Mouse (Mus musculus) ES-E14 (cell line): ENCODE results near the gene Arap1. TPM values are rescaled to one million over a fixed set of nuclear protein-coding genes. Genes with fewer than 3 reads are reported as not detected.

Experiments used
- DNase-seq: peaks from one replicate; pipeline ENCODE4 v3.0.0-alpha.2; 2013; ENCODE audit warnings: low read depth, low spot score
- H3K27ac ChIP-seq: 2 replicates; pipeline ENCODE4 v1.5.1; 2012; ENCODE audit warnings: low read depth, mild to moderate bottlenecking, low read length, moderate library complexity, mixed read lengths; ENCODE audit not compliant: poor library complexity, insufficient read depth, severe bottlenecking
- H3K36me3 ChIP-seq: 2 replicates; pipeline ENCODE4 v1.6.1; 2012; ENCODE audit warnings: mild to moderate bottlenecking, low read length, moderate library complexity, mixed read lengths; ENCODE audit not compliant: control insufficient read depth, poor library complexity, insufficient read depth, severe bottlenecking
- H3K4me1 ChIP-seq, 2 experiments: fragments of 150-350 bp in 1 of 2; sonication (generic) in 1 of 2; 2 replicates each; pipeline ENCODE4 v1.6.1; 2012; ENCODE audit warnings: low read length in 2 of 2, mild to moderate bottlenecking in 1 of 2, mixed read lengths in 1 of 2; ENCODE audit not compliant: control insufficient read depth in 2 of 2, insufficient read depth in 2 of 2, poor library complexity in 1 of 2
- H3K4me3 ChIP-seq, 2 experiments: fragments of 150-350 bp in 1 of 2; sonication (generic) in 1 of 2; 2 replicates each; pipeline ENCODE4 v1.5.1; 2012; ENCODE audit warnings: low read length in 2 of 2, low read depth in 1 of 2, mild to moderate bottlenecking in 1 of 2, mixed read lengths in 1 of 2; ENCODE audit not compliant: insufficient read depth in 1 of 2, poor library complexity in 1 of 2, severe bottlenecking in 1 of 2
- H3K9ac ChIP-seq: 2 replicates; pipeline ENCODE4 v1.6.1; 2012; ENCODE audit warnings: low read depth, mild to moderate bottlenecking, low read length, mixed read lengths; ENCODE audit not compliant: poor library complexity, insufficient read depth, severe bottlenecking
- H3K9me3 ChIP-seq: fragments of 150-350 bp; sonication (generic); 2 replicates; pipeline ENCODE4 v1.6.1; 2012; ENCODE audit warnings: low read depth, mild to moderate bottlenecking, low read length; ENCODE audit not compliant: control insufficient read depth, insufficient read depth
- CHD2 ChIP-seq: IDR thresholded peaks from 2 replicates; pipeline ENCODE4 v1.6.1; 2014; ENCODE audit warnings: mild to moderate bottlenecking, low read depth, low read length, inconsistent platforms
- HCFC1 ChIP-seq: IDR thresholded peaks from 2 replicates; pipeline ENCODE4 v1.6.1; 2012; ENCODE audit warnings: low read length, inconsistent platforms, borderline replicate concordance; ENCODE audit not compliant: insufficient read depth
- MAFK ChIP-seq: IDR thresholded peaks from 2 replicates; pipeline ENCODE4 v1.6.1; 2014; ENCODE audit warnings: mild to moderate bottlenecking, low read depth, low read length, inconsistent platforms; ENCODE audit not compliant: insufficient read depth
- ZC3H11A ChIP-seq: IDR thresholded peaks from 2 replicates; pipeline ENCODE4 v1.6.1; 2012; ENCODE audit warnings: low read depth, mild to moderate bottlenecking, inconsistent platforms, low read length, borderline replicate concordance
- ZNF384 ChIP-seq: IDR thresholded peaks from 2 replicates; pipeline ENCODE4 v1.6.1; 2012; ENCODE audit warnings: low read depth, low read length, inconsistent platforms
- in situ Hi-C, 2 experiments: fragments of 600-800 bp; cut with MboI; formaldehyde crosslinking; loops; one replicate each; pipeline ENCODE4 v1.15.1; 2025; ENCODE audit warnings: low sequenced_read_pairs in 2 of 2, inconsistent platforms in 1 of 2; ENCODE audit not compliant: unreplicated experiment in 2 of 2
- total RNA-seq: library from RNA; depleted of rRNA; stranded (reverse); fragments of 300-350 nt; gene quantifications from 2 replicates; pipeline ENCODE4 v1.2.3, GENCODE M21; 2012

Gene Arap1
- total RNA-seq, 1 experiment: 32.2 TPM

GRCm38 (mm10) chr7:101317014-101317413, 30.9 kb upstream of the Arap1 start, which contains the start of gene Stard10:
TSS of gene Stard10 (plus strand) at chr7:101317086.
- no peak for TF ChIP-seq ZNF384
- no peak for TF ChIP-seq ZC3H11A
- in situ Hi-C loops: no loop called here
- no peak within 1 kb of the TSS for H3K9ac ChIP-seq
- H3K9me3 ChIP-seq: no peaks in the 10 kb centered on the region
- H3K4me3 ChIP-seq: no peak within 1 kb of the TSS
- DNase-seq: no peak
- H3K27ac ChIP-seq: no peak within 1 kb of the TSS
- H3K4me1 ChIP-seq: 0 out of 4 replicates have a peak, but pooled peaks cover 0 to 2% of the 10 kb centered on the region in 2 experiments
- no peaks in the 10 kb centered on the region for H3K36me3 ChIP-seq

GRCm38 (mm10) chr7:101318848-101319247, 29.0 kb upstream of the Arap1 start:
- H3K9ac ChIP-seq: no peak overlapping the region
- no peaks in the 10 kb centered on the region for H3K36me3 ChIP-seq
- DNase-seq: no peak
- TF ChIP-seq HCFC1: no peak
- TF ChIP-seq ZNF384: no peak
- no peak for TF ChIP-seq ZC3H11A
- TF ChIP-seq MAFK: no peak
- TF ChIP-seq CHD2: no peak
- H3K4me1 ChIP-seq: peaks cover 0 to 5% of the 10 kb centered on the region in 2 experiments; a peak in 1 of 4 replicates
- in situ Hi-C loops: no loop called here
- no peak overlapping the region for H3K27ac ChIP-seq
- H3K4me3 ChIP-seq: no peak overlapping the region
- no peaks in the 10 kb centered on the region for H3K9me3 ChIP-seq

- Histone ChIP-seq H3K4me3 (no peak overlapping the region), H3K4me1 (peaks cover 0 to 5% of the 10 kb centered on the region in 2 experiments; a peak in 1 of 4 replicates), H3K36me3 (no peaks in the 10 kb centered on the region), H3K9ac (no peak overlapping the region), H3K27ac (no peak overlapping the region), H3K9me3 (no peaks in the 10 kb centered on the region)
- TF ChIP-seq MAFK: 0 out of 2 replicates have a peak, but pooled peaks have one; percentile 14
- no peak for TF ChIP-seq HCFC1
- no peak for DNase-seq
- in situ Hi-C loops: no loop called here
Observed at GRCm38 (mm10) chr7:101319796-101320195, 28.1 kb upstream of the Arap1 start.

DNA sequence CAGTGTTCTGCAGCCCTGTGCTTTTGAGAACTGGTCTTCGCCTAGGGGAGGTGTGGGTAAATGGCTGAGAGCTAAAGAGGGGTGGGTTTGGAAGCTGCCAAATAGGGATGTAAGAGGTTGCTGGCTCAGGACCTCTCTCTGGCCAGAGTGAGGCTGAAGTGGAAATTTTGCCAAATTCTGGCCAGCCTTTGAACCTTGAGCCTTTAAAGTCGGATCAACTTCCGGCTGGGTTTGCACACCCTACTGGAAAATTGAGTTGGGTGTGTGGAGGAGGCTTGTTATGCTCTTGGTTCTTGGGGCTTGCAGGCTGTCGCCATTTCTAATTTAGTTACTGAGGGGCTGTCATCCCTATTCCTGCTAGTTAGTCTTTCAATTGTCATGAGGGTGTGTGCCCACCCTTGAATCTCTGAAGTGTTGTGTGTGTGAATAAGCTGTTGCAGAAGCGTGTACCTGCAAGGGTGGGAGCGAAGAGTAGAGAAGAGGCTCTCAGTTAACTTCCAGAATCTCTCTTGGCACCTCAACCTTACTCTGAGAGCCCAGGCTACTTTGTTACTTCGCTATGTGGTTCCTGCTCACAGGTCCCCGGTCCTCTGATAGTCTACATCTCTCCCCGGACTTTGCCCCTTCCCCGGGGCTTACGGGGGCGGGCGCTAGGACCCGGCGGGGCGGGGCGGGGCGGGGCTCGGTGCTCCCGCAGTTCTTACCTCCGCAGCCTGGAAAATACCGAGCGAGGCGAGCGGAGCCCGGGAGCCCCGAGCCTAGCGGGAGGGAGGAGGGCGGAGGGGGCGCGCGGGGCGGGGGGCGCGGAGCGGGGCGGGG, 27.3 kb upstream of the Arap1 start:
- H3K4me3 ChIP-seq: peak overlapping the region; percentile 46 to 91
- TF ChIP-seq HCFC1 (no peak), ZC3H11A (no peak), MAFK (no peak), ZNF384 (no peak), CHD2 (no peak)
- H3K36me3 ChIP-seq: no peaks in the 10 kb centered on the region; the same call in 1 of the 2 replicates
- DNase-seq: no peak
- H3K27ac ChIP-seq: no peak overlapping the region
- H3K9ac ChIP-seq: no peak overlapping the region
- in situ Hi-C loops: no loop called here
- peaks cover 0 to 5% of the 10 kb centered on the region in 2 experiments; a peak in 1 of 4 replicates for H3K4me1 ChIP-seq
- no peaks in the 10 kb centered on the region for H3K9me3 ChIP-seq
